Mouse (Mus musculus): ENCODE data around the gene Epb41l1.

GRCm38 (mm10) chr2:156479833-156480232 is 59.1 kb downstream of the Epb41l1 start:
- TF ChIP-seq POLR2A (IDR thresholded peaks at IDR 0.05; ENCODE audit: low read depth, low read length) (no peak), CTCF (IDR thresholded peaks at IDR 0.05; ENCODE audit: extremely low read depth, insufficient read length, insufficient replicate concordance, low read depth, low read length) (no peak)

All from small intestine, adult 2 months (tissue).